Mouse (Mus musculus): ENCODE data around the gene Olfr613.

DNA sequence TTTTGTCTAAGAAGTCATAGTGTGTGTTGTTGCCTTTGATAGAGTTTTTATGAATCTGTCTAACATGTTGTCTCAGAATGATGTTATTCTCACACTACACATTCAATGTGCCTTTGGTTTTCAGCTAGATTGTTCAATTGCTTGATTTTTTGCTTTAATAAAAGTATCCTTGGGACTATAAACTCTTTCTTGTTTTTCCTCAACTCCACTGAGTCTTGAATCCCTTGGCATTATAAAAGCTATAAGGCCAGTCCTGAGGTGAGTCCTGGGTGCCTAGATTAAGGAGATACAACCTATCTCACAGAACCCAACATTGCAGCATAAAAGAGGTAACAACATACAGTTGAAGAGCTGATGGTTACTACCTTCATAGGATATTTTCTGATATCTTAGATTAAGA, 52.4 kb downstream of the Olfr613 start, which contains the start of gene Olfr619:
- TF ChIP-seq GATA1 (IDR thresholded peaks at IDR 0.05; ENCODE audit: borderline replicate concordance, low read length) (no peak), FLI1 (IDR thresholded peaks at IDR 0.05; ENCODE audit: low read length) (no peak)
